Mouse (Mus musculus) MEL (cell line): ENCODE measurements around the gene Gm20388.

Experiments
- CHD1 ChIP-seq: IDR thresholded peaks from 2 replicates; pipeline ENCODE4 v1.6.1; 2012; ENCODE audit warnings: low read depth, mild to moderate bottlenecking, inconsistent platforms, low read length, improper control_type of control experiment
- CTCF ChIP-seq, 3 experiments: IDR thresholded peaks in 2 of 3; conservative IDR thresholded peaks in 1 of 3; 2 replicates each; pipeline ENCODE4 v1.5.1; 2011 to 2012; ENCODE audit warnings: low read length in 3 of 3, low read depth in 2 of 3, mild to moderate bottlenecking in 2 of 3, improper control_type of control experiment in 1 of 3, inconsistent platforms in 1 of 3, mixed read lengths in 1 of 3, moderate library complexity in 1 of 3; ENCODE audit not compliant: control insufficient read depth in 1 of 3, insufficient read depth in 1 of 3, poor library complexity in 1 of 3, severe bottlenecking in 1 of 3
- ELF1 ChIP-seq: IDR thresholded peaks from 2 replicates; pipeline ENCODE4 v1.6.1; 2014; ENCODE audit warnings: low read depth, mild to moderate bottlenecking, inconsistent platforms, low read length, improper control_type of control experiment, moderate library complexity
- EP300 ChIP-seq, 2 experiments: IDR thresholded peaks; 2 replicates each; pipeline ENCODE4 v1.6.1; 2011; ENCODE audit warnings: improper control_type of control experiment in 2 of 2, low read length in 2 of 2, low read depth in 1 of 2, mild to moderate bottlenecking in 1 of 2
- ETS1 ChIP-seq: IDR thresholded peaks from 2 replicates; pipeline ENCODE4 v1.6.1; 2012; ENCODE audit warnings: low read depth, mild to moderate bottlenecking, inconsistent platforms, low read length, improper control_type of control experiment, moderate library complexity
- HCFC1 ChIP-seq: IDR thresholded peaks from 2 replicates; pipeline ENCODE4 v1.6.1; 2012; ENCODE audit warnings: low read depth, mild to moderate bottlenecking, inconsistent platforms, low read length, improper control_type of control experiment, moderate library complexity
- KAT2A ChIP-seq: conservative IDR thresholded peaks from 2 replicates; pipeline ENCODE4 v1.6.1; 2012; ENCODE audit warnings: low read depth, low read length, improper control_type of control experiment, inconsistent platforms
- MXI1 ChIP-seq: IDR thresholded peaks from 2 replicates; pipeline ENCODE4 v1.6.1; 2011; ENCODE audit warnings: mild to moderate bottlenecking, low read depth, low read length, improper control_type of control experiment
- POLR2A ChIP-seq, 2 experiments: IDR thresholded peaks; 2 replicates each; pipeline ENCODE4 v1.6.1; 2011 to 2012; ENCODE audit warnings: low read length in 2 of 2, mild to moderate bottlenecking in 2 of 2, control low read depth in 1 of 2, improper control_type of control experiment in 1 of 2, low read depth in 1 of 2, moderate library complexity in 1 of 2; ENCODE audit not compliant: control insufficient read depth in 1 of 2, insufficient read depth in 1 of 2, poor library complexity in 1 of 2
- TBP ChIP-seq: IDR thresholded peaks from 2 replicates; pipeline ENCODE4 v1.8.0; 2011; ENCODE audit warnings: low read depth, low read length, improper control_type of control experiment
- ZMIZ1 ChIP-seq: IDR thresholded peaks from 2 replicates; pipeline ENCODE4 v1.6.1; 2012; ENCODE audit warnings: low read depth, mild to moderate bottlenecking, inconsistent platforms, low read length, improper control_type of control experiment, moderate library complexity
- ZNF384 ChIP-seq: IDR thresholded peaks from 2 replicates; pipeline ENCODE4 v1.6.1; 2012; ENCODE audit warnings: low read depth, mild to moderate bottlenecking, inconsistent platforms, low read length, improper control_type of control experiment

DNA sequence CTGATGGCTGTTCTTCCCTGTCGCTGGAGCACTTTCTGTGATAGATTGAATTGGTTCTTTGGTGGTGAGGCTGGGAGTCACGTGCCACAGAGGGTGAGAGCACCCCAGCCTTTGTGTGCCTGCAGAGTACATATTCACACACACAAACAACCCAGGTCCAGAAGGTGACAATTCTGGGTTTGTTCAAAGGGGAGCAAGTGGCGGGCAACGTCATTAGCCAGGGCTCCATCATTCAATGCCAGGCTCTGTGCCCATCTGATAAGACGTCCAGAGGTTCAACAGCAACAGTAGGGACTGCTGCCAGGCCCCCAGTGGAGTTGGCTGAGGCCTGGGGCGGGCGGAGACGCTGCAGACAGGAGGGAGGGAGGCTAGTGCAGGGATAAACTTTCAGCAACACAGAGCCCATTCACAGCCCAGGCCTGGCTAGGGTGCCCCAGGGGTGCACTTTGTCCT, 1253.4 kb downstream of the Gm20388 start:
- peak; percentile 96 for TF ChIP-seq CHD1
- peak; percentile 30; the same call in 1 of the 2 replicates for TF ChIP-seq KAT2A
- TF ChIP-seq ZMIZ1: peak; percentile 58; the same call in 1 of the 2 replicates
- no peak for TF ChIP-seq ZNF384
- TF ChIP-seq MXI1: peak; percentile 75
- no peak for TF ChIP-seq CTCF (IDR thresholded peaks at IDR 0.05 in 2 of 3, conservative IDR thresholded peaks at IDR 0.05 in 1 of 3; ENCODE audit: control insufficient read depth in 1 of 3, insufficient read depth in 1 of 3, low read depth in 2 of 3, low read length in 3 of 3, poor library complexity in 1 of 3, severe bottlenecking in 1 of 3)
- peak; percentile 17 to 63; a peak in 1 of 4 replicates for TF ChIP-seq POLR2A (IDR thresholded peaks at IDR 0.05; ENCODE audit: control insufficient read depth in 1 of 2, insufficient read depth in 1 of 2, low read depth in 1 of 2, low read length in 2 of 2, poor library complexity in 1 of 2)
- peak; percentile 95 for TF ChIP-seq ETS1
- peak; percentile 75 for TF ChIP-seq TBP
- TF ChIP-seq ELF1: 0 out of 2 replicates have a peak, but pooled peaks have one; percentile 6
- TF ChIP-seq EP300 (IDR thresholded peaks at IDR 0.05; ENCODE audit: low read depth in 1 of 2, low read length in 2 of 2): peak; percentile 70 to 88
- peak; percentile 61; the same call in 1 of the 2 replicates for TF ChIP-seq HCFC1
